Mouse (Mus musculus) limb, embryonic 10.5 days (tissue): ENCODE results near the gene Aff3. TPM values are rescaled to one million over a fixed set of nuclear protein-coding genes. Genes with fewer than 3 reads are reported as not detected.
A peak's percentile ranks its signal among the peaks of the same experiment; 100 is the strongest.

Experiments used
- DNase-seq: peaks from one replicate; pipeline ENCODE4 v3.0.0-alpha.2; 2017; ENCODE audit warnings: low spot score
- H3K27ac ChIP-seq: fragments of 300-500 bp; sonication (generic); 2 replicates; pipeline ENCODE4 v1.5.1; 2016; ENCODE audit warnings: mild to moderate bottlenecking
- H3K27me3 ChIP-seq: fragments of 300-500 bp; sonication (generic); 2 replicates; pipeline ENCODE4 v1.6.1; 2016; ENCODE audit warnings: low read depth, mild to moderate bottlenecking; ENCODE audit not compliant: poor library complexity, severe bottlenecking
- H3K36me3 ChIP-seq: fragments of 300-500 bp; sonication (generic); 2 replicates; pipeline ENCODE4 v1.6.1; 2016; ENCODE audit warnings: mild to moderate bottlenecking, moderate library complexity
- H3K4me1 ChIP-seq: fragments of 300-500 bp; sonication (generic); 2 replicates; pipeline ENCODE4 v1.6.1; 2016
- H3K4me3 ChIP-seq: fragments of 300-500 bp; sonication (generic); 2 replicates; pipeline ENCODE4 v1.5.1; 2016; ENCODE audit warnings: mild to moderate bottlenecking, moderate library complexity
- H3K9me3 ChIP-seq: fragments of 300-500 bp; sonication (generic); replicated peaks from 2 replicates; pipeline ENCODE4 v1.6.1; 2016; ENCODE audit warnings: mild to moderate bottlenecking
- WGBS: fragments of 180-500 bp; shearing (Covaris S2); methylation state at CpG from one replicate; pipeline ENCODE4 v1.1.7; 2016; 5-methylcytosine and 5-hydroxymethylcytosine counted together
- polyA plus RNA-seq: library from polyadenylated mRNA; unstranded; fragments of >200 nt; fragmentation: Nextera tagmentation; extraction: Ambion mirVana; gene quantifications from 2 replicates; pipeline ENCODE4 v1.2.1, GENCODE M21; 2016

Aff3 gene
- polyA plus RNA-seq, 1 experiment from 2014 or later = 38.8 TPM

DNA sequence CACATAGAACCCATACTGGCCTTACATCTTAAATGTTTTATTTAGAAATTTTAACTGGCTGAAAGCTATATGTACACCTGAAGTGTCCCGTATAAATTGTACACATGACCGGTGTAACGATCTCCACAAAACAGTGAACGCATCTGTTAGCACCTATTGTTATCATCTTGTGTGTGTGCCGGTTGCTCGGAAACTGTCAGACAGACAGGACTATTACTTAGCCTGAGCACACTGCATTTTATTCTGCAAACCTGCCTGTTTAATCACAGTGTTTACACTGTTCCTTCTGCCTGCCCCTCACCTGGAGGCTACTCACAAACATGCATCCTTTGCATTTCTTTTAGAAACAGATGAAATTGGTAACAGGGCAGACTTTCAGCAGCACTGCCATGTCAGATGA, 241.8 kb downstream of the Aff3 start:
- DNase-seq = no peak
- no peak overlapping the region for H3K27ac ChIP-seq
- WGBS = 95% methylated on average over 6 of the region's 6 CpGs
- no peaks in the 10 kb centered on the region for H3K27me3 ChIP-seq
- no peaks in the 10 kb centered on the region for H3K9me3 ChIP-seq
- no peak overlapping the region for H3K4me3 ChIP-seq
- peaks cover 16% of the 10 kb centered on the region for H3K4me1 ChIP-seq
- peaks cover 31% of the 10 kb centered on the region for H3K36me3 ChIP-seq

DNA sequence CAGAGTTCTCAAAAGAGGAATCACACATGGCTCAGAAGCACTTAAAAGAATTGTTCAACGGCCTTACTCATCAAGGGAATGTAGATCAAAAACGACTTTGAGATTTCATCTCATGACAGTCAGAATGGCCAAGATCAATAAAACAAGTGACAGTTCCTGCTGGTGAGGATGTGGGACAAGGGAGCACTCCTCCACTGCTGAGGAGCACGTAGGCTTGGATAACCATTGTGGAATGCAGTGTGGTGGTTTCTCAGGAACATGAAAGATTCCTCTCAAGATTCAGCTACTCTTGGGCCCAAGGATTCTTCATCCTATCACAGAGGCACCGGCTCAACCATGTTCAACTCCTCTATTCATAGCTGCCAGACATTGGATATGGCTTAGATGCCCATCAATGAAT, 245.4 kb downstream of the Aff3 start:
- Histone ChIP-seq H3K36me3 (peaks cover 31% of the 10 kb centered on the region), H3K9me3 (no peaks in the 10 kb centered on the region), H3K4me1 (peaks cover 32% of the 10 kb centered on the region), H3K27me3 (no peaks in the 10 kb centered on the region), H3K4me3 (no peak overlapping the region), H3K27ac (no peak overlapping the region)
- 83% methylated on average over 4 of the region's 4 CpGs for WGBS
- no peak for DNase-seq

DNA sequence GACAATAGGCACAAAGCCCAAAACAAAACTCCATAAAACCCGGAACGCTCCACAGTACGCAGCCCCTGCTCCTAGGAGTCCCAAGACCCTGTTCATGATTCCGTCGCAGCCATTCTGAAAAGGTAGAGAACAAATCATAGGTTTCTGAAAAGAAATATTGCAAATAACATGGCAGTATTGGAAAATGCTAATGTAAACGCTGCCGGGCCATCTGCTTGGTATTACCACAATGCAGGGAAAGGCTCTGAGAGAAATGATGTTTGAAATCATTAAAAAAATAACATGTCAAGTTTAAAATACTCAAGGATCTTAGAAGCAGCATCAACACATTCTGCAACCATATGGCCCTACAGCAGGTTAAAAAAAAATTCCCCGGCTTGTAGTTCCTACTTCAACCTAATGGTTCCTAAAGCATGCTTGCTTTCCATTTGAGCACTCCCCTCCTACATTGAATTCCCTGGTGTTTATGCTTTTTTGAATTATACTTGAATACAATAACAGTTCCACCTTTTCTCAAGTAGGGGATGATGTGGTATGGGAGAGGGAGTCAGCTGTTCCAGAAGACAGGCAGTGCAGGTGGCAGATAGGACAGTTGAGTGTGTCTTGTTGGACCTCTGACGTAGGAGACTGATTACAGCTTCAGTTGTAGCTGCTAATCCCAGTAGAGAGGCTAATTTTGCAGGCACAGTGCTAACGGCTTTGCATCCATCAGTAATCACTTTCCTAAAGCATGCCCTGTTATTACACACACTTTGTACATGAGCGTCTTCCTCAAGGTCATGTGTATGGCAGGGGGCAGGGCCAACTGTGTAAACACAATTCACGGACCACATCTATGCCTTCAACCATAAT, 246.3 kb downstream of the Aff3 start:
- no peaks in the 10 kb centered on the region for H3K9me3 ChIP-seq
- 82% methylated on average over 12 of the region's 12 CpGs for WGBS
- H3K36me3 ChIP-seq = peaks cover 22% of the 10 kb centered on the region
- H3K27ac ChIP-seq = no peak overlapping the region
- H3K27me3 ChIP-seq = no peaks in the 10 kb centered on the region
- DNase-seq = no peak
- peaks cover 32% of the 10 kb centered on the region for H3K4me1 ChIP-seq
- H3K4me3 ChIP-seq = no peak overlapping the region

DNA sequence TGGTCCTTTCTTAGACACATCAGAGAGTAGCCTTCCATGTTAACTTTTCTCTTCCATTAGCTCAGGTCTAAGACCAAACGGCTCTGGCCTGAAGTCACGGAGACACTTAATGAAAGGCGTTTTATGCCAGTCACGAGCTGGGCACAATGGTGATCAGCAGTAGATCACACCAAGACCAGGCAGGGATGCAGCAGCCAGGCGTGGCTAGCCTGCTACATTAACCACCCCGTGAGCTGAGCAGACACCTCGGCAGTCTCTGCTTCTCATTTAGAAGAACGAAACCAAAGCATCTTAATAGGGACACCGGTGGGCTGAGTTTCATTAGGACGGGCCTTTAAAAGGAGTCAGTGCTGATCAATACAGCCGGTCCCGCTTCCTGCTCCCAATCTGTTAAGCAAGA, 247.6 kb downstream of the Aff3 start:
- Histone ChIP-seq H3K27ac (no peak overlapping the region; the same call in 1 of the 2 replicates), H3K4me3 (no peak overlapping the region), H3K4me1 (peaks cover 32% of the 10 kb centered on the region), H3K36me3 (0 out of 2 replicates have a peak, but pooled peaks cover 11% of the 10 kb centered on the region), H3K27me3 (no peaks in the 10 kb centered on the region), H3K9me3 (no peaks in the 10 kb centered on the region)
- no peak for DNase-seq
- 38% methylated on average over 12 of the region's 12 CpGs for WGBS

DNA sequence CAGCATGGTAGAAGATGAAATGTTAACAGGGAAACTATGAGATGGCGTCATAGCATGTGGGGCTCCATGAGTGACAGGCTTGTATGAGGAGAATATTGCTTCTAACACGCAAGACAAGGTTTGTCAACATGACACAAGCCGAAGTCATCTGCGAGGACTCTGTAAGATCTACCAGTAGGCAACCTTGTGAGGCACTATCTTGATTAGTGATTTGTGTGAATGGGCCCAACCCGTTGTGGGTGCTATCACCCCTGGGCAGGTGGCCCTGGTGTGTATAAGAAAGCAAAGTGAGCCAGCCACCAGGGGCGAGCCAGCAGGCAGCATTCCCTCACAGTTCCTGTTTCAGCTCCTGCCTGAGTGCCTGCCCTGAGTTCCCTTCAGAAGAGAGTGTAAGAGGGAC, 249.2 kb downstream of the Aff3 start:
- Histone ChIP-seq H3K27ac (no peak overlapping the region), H3K27me3 (no peaks in the 10 kb centered on the region), H3K9me3 (no peaks in the 10 kb centered on the region), H3K4me3 (no peak overlapping the region), H3K4me1 (peaks cover 43% of the 10 kb centered on the region), H3K36me3 (0 out of 2 replicates have a peak, but pooled peaks cover 11% of the 10 kb centered on the region)
- WGBS = 89% methylated on average over 6 of the region's 6 CpGs
- DNase-seq = no peak

DNA sequence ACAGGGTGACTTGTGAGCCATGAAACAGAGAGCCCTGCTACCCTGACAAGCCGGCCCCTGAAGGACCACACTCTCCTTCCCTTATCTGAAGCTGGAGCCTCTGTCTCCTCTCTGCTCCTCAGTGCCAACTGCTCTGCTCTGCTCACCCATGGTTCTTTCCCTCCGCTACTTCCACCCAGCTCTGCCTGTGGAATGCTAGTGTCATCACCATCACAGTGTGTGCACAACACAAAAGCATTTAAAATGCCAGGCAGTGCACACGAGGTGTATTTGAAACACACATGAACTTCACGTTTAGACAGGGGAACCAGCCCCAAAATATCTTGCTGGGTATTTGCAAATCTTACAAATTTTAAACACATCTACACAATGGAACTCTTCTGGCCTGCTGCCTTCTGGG, 253.6 kb downstream of the Aff3 start:
- Histone ChIP-seq H3K27ac (no peak overlapping the region), H3K9me3 (no peaks in the 10 kb centered on the region), H3K4me1 (peaks cover 22% of the 10 kb centered on the region), H3K4me3 (no peak overlapping the region), H3K27me3 (no peaks in the 10 kb centered on the region), H3K36me3 (peaks cover 21% of the 10 kb centered on the region; the same call in 1 of the 2 replicates)
- WGBS = 79% methylated on average over 4 of the region's 4 CpGs
- no peak for DNase-seq

DNA sequence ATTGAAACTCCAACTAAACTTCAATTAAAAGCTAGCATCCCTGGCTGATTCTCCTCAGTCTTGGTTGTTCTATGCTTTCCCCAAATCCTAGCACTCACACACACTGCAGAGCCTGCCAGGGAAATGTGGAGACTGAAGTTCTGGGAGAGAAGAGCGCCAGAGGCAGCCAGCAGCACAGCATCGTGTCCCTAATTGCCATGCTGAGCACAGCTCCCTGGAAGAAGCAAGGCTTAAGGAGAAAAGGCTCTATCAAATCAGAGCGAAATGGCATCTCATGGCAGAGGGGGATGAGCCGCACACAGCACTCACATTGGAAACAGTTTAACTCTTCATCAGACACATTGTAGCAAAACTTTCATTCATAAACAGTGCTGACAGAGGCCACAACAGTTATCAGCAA, 254.3 kb downstream of the Aff3 start:
- Histone ChIP-seq H3K9me3 (no peaks in the 10 kb centered on the region), H3K27ac (no peak overlapping the region), H3K27me3 (no peaks in the 10 kb centered on the region), H3K36me3 (peaks cover 18% of the 10 kb centered on the region; the same call in 1 of the 2 replicates), H3K4me1 (peaks cover 22% of the 10 kb centered on the region), H3K4me3 (no peak overlapping the region)
- WGBS = 45% methylated on average over 4 of the region's 4 CpGs
- DNase-seq = no peak

DNA sequence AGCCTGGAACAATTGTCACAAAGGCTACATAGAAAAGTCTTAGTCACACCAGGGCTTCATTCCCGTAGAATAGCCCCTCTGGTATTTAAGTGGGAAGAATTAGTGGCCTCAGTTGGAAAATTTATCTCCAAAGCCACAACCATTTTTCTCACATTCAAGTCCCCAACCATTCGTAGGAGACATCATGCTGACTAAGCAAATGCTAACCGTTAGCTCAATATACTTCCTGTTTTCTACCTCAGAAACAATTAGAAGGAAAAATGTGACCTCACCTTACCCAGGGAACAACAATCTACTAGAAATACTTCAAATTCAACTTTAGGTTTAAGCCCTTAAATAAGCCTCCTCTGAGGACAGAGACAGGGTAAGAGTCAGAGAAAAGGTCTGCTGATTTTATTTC, 256.5 kb downstream of the Aff3 start:
- no peak overlapping the region for H3K27ac ChIP-seq

DNA sequence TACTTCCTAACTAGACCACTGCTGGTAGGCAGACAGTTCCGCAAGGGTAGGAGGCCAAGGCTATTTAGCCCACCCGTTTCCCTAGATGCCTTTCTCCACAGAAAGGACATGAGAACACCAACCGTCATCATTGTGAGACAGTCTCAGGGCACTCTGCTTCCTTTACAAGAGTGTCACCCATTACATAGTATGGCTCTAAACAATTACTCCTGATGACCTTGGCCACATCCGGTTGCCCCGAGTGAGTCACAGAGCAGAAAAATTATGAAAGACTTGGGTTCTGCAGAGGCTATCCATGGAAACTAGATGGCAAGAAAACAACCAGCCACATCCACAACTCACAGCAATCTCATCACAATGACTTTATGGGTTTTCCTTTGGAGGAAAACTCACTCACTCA, 261.0 kb downstream of the Aff3 start:
- peaks cover 20% of the 10 kb centered on the region for H3K4me1 ChIP-seq
- no peak overlapping the region for H3K4me3 ChIP-seq
- WGBS = 91% methylated on average over 5 of the region's 5 CpGs
- H3K9me3 ChIP-seq = no peaks in the 10 kb centered on the region
- H3K27me3 ChIP-seq = no peaks in the 10 kb centered on the region
- peaks cover 47% of the 10 kb centered on the region for H3K36me3 ChIP-seq
- no peak overlapping the region for H3K27ac ChIP-seq
- DNase-seq = no peak

More for the DNA sequence above, 256.5 kb downstream of the Aff3 start:
- Histone ChIP-seq H3K4me1 (peaks cover 22% of the 10 kb centered on the region), H3K36me3 (peaks cover 34% of the 10 kb centered on the region), H3K4me3 (no peak overlapping the region), H3K9me3 (no peaks in the 10 kb centered on the region), H3K27me3 (no peaks in the 10 kb centered on the region)
- 85% methylated on average over 3 of the region's 3 CpGs for WGBS
- no peak for DNase-seq

DNA sequence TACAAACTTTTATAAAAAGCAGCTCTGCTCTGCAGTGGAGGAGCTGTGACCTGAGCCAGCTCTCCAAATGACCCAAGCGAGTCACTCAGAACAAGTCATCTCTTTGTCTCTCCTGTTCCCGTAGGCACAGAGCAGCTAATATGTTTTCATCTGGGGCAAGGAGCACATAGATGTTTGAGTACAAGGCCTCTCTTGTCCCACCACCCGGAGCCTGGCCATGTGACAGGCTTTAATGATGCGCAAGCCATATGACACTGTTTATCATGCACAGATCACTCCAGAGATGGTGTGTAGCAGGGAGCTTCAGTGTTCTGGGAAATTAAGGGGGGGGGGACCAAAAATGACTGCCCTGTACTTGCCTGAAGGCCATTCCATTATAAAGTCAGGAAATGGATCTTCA, 262.9 kb downstream of the Aff3 start:
- 86% methylated on average over 4 of the region's 4 CpGs for WGBS
- no peak overlapping the region for H3K4me3 ChIP-seq
- H3K27me3 ChIP-seq = no peaks in the 10 kb centered on the region
- H3K4me1 ChIP-seq = peaks cover 32% of the 10 kb centered on the region
- peaks cover 47% of the 10 kb centered on the region for H3K36me3 ChIP-seq
- DNase-seq = no peak
- no peaks in the 10 kb centered on the region for H3K9me3 ChIP-seq
- H3K27ac ChIP-seq = no peak overlapping the region

DNA sequence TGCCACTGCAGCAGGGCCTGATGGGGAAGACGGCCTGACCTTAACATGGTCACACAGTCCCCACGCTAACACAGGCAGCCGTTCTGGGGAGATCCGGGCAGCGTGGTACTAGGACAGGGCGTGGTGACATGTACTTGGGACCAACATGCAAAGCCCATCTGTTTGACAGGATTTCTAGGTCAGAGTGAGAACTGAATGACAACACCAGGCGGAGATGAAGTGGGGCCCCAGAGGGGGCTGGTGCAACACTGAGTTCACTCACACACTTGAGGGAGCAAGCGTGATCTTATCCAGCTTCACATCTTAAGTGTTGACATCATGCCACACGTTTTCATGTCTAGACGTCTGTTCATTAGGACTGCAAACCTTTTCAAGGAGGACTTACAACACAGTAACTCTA, 265.5 kb downstream of the Aff3 start:
- no peak for DNase-seq
- H3K36me3 ChIP-seq = peaks cover 29% of the 10 kb centered on the region
- peak overlapping the region; percentile 46; the same call in 1 of the 2 replicates for H3K27ac ChIP-seq
- H3K27me3 ChIP-seq = no peaks in the 10 kb centered on the region
- no peak overlapping the region for H3K4me3 ChIP-seq
- H3K9me3 ChIP-seq = no peaks in the 10 kb centered on the region
- WGBS = 92% methylated on average over 10 of the region's 10 CpGs
- H3K4me1 ChIP-seq = peaks cover 54% of the 10 kb centered on the region

DNA sequence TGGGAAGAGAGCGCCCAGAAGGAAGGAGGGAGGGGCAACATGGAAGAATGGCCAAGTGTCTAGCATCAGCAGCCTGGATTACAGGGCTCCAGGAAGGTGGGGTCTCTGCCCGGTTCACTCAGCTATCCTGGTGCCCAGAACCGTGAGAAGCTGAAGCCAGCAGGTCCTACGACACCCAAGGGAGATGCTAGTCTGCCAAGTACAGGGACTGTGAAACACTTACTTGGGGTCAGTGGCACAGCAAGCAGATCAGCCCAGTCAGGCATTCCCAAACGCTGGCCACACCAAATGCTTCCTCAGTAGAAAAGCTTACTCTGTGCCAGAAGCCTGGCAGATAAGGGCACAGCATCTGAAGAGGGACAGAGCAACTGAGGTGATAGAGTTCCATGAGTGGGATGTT, 266.2 kb downstream of the Aff3 start:
- 75% methylated on average over 5 of the region's 5 CpGs for WGBS
- Histone ChIP-seq H3K27me3 (no peaks in the 10 kb centered on the region), H3K4me1 (peaks cover 61% of the 10 kb centered on the region), H3K36me3 (peaks cover 23% of the 10 kb centered on the region), H3K27ac (0 out of 2 replicates have a peak overlapping the region, but pooled peaks have one; percentile 14), H3K9me3 (no peaks in the 10 kb centered on the region), H3K4me3 (no peak overlapping the region)
- no peak for DNase-seq

DNA sequence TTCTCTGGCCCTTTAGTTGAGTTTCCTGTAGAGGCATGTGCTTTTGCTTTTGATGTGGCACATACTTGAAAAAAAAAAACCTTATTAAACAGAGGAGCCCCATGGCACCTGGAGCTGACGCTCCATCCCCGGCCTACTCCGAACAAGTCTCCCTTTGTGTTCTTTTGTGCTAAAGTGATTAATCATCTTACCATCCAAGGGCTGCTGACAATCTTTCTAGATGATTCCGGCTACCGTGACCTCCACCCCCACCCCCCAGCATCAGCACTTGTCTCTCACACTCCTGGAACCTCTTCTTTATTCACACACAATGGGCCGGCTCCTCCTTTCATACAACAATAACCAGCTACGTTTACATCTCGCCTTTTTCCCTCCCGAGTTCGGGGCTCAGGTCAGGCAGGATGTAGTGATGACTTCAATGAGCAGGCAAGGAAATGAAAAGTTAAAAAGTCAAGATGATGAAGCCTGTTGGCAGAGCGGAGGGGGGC, 269.5 kb downstream of the Aff3 start:
- peaks cover 61% of the 10 kb centered on the region for H3K4me1 ChIP-seq

More for the DNA sequence above, 269.5 kb downstream of the Aff3 start:
- DNase-seq = peak; percentile 43
- peaks cover 17% of the 10 kb centered on the region for H3K36me3 ChIP-seq
- no peaks in the 10 kb centered on the region for H3K27me3 ChIP-seq
- H3K9me3 ChIP-seq = no peaks in the 10 kb centered on the region
- WGBS = 54% methylated on average over 11 of the region's 11 CpGs
- H3K27ac ChIP-seq = peak overlapping the region; percentile 67; the same call in 1 of the 2 replicates
- no peak overlapping the region for H3K4me3 ChIP-seq
